Mouse (Mus musculus) adrenal gland, adult (tissue): ENCODE measurements around the gene Rps17.

ENCODE experiments used
- DNase-seq, 2 experiments: peaks; one replicate each; pipeline ENCODE4 v3.0.0; 2022 to 2023; ENCODE audit warnings: low spot score in 1 of 2; ENCODE audit not compliant: inconsistent age in 2 of 2

The Rps17 gene

GRCm38 (mm10) chr7:81344544-81345446, at the start of gene Rps17:
TSS of gene Rps17 (minus strand) at chr7:81345254.
- peak; percentile 97 to 99 for DNase-seq

- no peak for DNase-seq
These were observed 34.3 kb upstream of the Rps17 start for GRCm38 (mm10) chr7:81379363-81379762.

GRCm38 (mm10) chr7:81372337-81372920, 27.4 kb upstream of the Rps17 start:
- peak; percentile 69 to 86 for DNase-seq

GRCm38 (mm10) chr7:81371811-81372210, 26.8 kb upstream of the Rps17 start:
- DNase-seq = peak in 1 of 2 experiments; percentile 47

GRCm38 (mm10) chr7:81369724-81370123, 24.7 kb upstream of the Rps17 start:
- no peak for DNase-seq

GRCm38 (mm10) chr7:81367946-81368345, 22.9 kb upstream of the Rps17 start:
- no peak for DNase-seq

- DNase-seq = no peak
These were observed 11.9 kb upstream of the Rps17 start for GRCm38 (mm10) chr7:81356975-81357374.

GRCm38 (mm10) chr7:81356360-81356759, 11.3 kb upstream of the Rps17 start:
- no peak for DNase-seq

GRCm38 (mm10) chr7:81355746-81356145, 10.7 kb upstream of the Rps17 start:
- no peak for DNase-seq

GRCm38 (mm10) chr7:81351826-81352225, 6.8 kb upstream of the Rps17 start:
- no peak for DNase-seq

- DNase-seq = peak in 1 of 2 experiments; percentile 26
These were observed 3.2 kb upstream of the Rps17 start for GRCm38 (mm10) chr7:81348206-81348605.

GRCm38 (mm10) chr7:81345447-81346170, 555 bp upstream of the Rps17 start:
- peak; percentile 46 to 68 for DNase-seq

GRCm38 (mm10) chr7:81343831-81344230, 1.2 kb downstream of the Rps17 start:
- peak in 1 of 2 experiments; percentile 72 for DNase-seq

GRCm38 (mm10) chr7:81343316-81343715, 1.7 kb downstream of the Rps17 start:
- DNase-seq = peak in 1 of 2 experiments; percentile 58

- peak in 1 of 2 experiments; percentile 47 for DNase-seq
These were observed 2.5 kb downstream of the Rps17 start for GRCm38 (mm10) chr7:81342356-81343094.

GRCm38 (mm10) chr7:81341563-81341962, 3.5 kb downstream of the Rps17 start:
- DNase-seq = peak in 1 of 2 experiments; percentile 70

GRCm38 (mm10) chr7:81339783-81340182, 5.3 kb downstream of the Rps17 start:
- DNase-seq = peak; percentile 43 to 67

- no peak for DNase-seq
These were observed 6.6 kb downstream of the Rps17 start for GRCm38 (mm10) chr7:81338522-81338873.

- peak; percentile 37 to 68 for DNase-seq
These were observed 7.1 kb downstream of the Rps17 start for GRCm38 (mm10) chr7:81337785-81338521.

- peak; percentile 52 to 72 for DNase-seq
These were observed 8.6 kb downstream of the Rps17 start for GRCm38 (mm10) chr7:81336432-81336786.
